Mouse (Mus musculus) megakaryocyte progenitor cell, adult 5-6 weeks (primary cell): ENCODE results near the gene Golga2. TPM values are rescaled to one million over a fixed set of nuclear protein-coding genes. Genes with fewer than 3 reads are reported as not detected.

Experiments used
- ATAC-seq: replicated peaks from 2 replicates; pipeline ENCODE4 v1.8.0; 2016; ENCODE audit warnings: mild to moderate bottlenecking, moderate TSS enrichment, inconsistent platforms; ENCODE audit not compliant: poor library complexity
- total RNA-seq, 2 experiments: library from RNA; stranded (forward) in 1 of 2; stranded (reverse) in 1 of 2; fragments of 157-497, 149-512 nt in 1 of 2; fragments of 200-1000 nt in 1 of 2; gene quantifications; 2 replicates each; pipeline versions ENCODE4 v1.2.3 to v1.2.4; 2015 to 2017

The Golga2 gene
- total RNA-seq, 2 experiments from 2014 or later = 17.3 to 50.7 TPM

DNA sequence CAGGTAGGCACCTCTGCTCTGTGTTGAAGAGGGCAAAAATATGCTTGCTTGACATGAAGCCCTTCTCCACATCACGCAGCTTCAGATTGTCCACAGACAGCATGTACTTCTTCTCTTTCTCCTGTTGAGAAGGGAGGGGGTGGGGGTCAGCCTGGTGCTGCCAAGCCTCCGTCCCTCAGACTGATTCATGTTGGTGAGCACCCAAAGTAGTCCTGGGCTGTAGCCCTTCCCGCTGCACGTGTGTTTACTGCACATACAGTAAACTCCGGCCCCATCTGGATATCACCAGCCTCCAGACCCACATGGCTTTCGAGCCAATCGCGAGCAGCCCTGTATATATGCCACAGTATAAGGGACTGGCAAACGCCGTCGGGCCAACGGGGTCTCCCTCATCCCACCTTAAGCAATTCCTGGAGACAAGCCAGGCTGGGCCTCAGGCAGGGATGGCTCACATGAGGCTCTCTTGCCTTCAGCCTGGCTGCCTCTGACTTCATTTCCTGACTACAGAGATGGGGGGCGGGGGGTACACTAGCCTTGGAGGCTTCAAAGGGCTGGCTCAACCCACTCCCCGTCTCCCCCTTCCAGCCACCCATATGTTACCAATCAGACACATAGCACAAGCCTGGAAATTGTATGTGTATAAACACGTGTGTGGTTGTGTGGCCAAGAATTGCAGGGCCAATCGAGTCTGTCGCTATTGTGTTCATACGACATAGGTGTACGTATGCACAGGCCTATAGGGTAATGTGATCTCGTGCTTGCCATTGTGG lies 29.9 kb downstream of the Golga2 start:
- ATAC-seq = no peak

- ATAC-seq = peak; percentile 68
Observed at GRCm38 (mm10) chr2:32317791-32318417, 30.7 kb downstream of the Golga2 start.

- no peak for ATAC-seq
Observed at GRCm38 (mm10) chr2:32318709-32319585, 31.8 kb downstream of the Golga2 start.

DNA sequence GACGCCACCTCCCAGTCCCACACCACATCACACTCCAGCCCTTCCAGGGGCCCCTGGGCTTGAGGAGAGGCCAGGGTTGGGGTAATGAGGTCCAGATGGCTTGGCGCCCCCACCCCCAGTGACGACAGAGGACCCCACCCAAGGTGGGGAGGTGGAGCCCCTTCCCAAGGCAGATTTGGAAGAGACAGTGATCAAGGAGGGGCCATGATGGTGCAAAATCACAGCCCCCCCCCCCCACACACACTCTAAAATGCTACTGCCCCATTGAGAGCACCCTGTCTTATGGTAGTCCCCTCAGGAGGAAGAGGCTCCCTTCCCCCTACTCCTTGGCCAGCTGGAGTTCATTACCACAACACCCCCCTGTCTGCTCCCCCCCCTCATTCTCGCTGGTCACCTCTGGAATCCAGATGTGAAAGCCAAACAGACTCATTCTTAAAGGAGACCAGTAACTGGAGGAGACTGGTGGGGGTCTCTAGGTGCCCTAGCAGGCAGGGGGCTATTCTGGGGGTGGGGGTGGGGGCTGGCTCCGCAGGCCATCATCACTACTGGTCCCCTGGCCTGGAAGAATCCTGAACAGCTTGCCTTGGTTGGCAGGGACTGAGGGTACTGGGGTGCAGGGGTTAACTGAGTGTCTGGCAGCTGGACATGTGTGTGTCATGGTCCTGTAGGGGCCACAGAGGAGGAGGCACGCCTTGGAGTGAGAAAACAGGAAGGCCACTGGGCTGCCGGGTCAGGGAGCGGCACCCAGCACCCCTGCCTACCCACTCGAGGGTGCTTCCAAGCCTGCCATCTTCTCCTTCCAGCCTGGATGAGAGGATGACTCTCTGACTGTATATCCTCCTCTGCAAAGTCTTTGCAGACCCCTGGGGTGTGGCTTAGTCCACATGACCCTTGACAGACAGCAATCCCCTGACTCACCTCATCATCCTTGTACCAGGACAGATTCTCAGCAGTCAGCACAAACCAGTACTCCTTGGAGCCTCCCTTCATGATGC lies 32.7 kb downstream of the Golga2 start:
- ATAC-seq = no peak

DNA sequence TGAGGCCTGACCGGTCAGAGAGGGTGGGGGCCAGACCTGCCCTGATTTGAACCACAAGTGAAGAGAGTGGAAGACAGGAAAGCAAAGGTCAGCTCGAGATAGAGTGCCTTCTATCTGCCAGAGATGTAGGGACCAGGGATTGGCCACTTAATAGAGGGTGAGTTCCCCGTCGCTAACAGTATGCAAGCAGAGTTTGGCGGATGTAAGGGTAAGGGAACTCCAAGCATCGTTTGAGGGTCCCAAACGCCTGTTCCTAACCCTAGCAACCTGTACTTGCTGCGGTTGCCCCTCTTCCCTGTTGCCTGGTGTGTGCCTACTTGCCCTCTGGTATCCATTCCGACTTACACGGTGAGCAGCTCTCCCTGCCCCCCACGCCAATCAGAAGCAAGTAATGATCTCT lies 33.5 kb downstream of the Golga2 start:
- no peak for ATAC-seq

- ATAC-seq = no peak
Observed at GRCm38 (mm10) chr2:32321591-32322298, 34.6 kb downstream of the Golga2 start.

DNA sequence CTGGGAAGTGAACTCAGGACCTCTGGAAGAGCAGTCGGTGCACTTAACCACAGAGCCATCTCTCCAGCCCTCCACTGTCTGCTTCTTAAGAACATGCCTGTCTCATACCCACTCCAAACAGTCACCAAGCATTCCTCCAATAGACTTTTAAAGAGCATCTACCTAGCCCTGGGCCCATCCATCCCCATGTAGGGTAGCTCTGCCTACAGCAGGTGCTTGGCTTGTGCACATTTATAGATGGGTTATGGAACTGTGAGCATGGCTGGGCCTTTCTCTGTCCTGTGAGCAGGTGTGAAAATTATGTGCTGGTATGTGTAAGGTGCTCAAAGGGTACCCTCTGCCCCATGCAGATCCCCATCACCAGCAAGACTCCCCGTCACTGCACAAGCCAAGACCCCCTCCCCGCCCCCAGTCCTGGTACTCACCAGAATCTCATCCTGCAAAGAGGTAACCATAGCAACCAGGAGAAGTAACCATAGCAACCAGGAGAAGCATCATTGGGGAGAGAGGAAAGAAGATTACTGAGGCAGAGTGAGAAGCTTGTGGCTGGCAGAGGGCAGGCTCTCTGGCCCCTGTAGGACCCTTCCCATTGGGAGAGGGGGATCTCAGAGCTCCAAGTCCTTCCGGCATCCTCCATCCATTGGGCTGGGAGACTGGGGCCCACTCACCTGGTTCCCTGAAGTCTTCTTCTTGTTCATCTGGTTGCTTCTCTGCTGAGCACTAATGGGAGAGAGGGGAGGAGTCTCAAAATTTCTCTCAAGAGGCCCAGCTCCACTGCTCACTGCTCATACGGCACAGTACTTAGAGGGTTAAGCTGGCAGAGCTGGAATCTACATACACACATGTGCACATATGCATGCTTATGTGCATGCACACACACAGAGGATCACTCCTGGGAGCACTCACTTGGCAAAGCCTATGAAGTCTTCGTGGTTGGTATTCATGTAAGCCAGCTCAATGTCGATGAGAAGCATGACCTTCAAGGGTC lies 35.9 kb downstream of the Golga2 start:
- ATAC-seq = no peak

GRCm38 (mm10) chr2:32324322-32324721 lies 37.1 kb downstream of the Golga2 start:
- ATAC-seq = no peak

DNA sequence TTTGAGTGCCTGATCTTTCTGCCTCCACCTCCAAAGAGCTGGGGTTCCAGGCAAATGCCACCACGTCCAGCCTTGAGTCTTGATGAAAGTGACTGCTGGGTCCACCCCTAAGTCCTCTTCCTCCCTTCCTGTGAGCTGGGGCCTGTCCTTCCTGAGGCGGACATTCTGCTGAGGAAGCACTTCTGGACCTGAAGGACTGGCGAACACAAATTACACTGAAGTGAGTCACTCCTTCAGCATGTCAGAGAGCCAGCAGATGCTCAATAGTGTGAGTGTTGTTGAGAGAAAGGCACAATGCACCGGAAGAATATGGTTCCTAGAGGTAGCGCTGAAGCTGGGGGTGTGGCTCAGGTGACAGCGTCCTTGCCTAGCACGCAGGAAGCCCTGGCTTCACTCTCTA lies 38.2 kb downstream of the Golga2 start:
- no peak for ATAC-seq

DNA sequence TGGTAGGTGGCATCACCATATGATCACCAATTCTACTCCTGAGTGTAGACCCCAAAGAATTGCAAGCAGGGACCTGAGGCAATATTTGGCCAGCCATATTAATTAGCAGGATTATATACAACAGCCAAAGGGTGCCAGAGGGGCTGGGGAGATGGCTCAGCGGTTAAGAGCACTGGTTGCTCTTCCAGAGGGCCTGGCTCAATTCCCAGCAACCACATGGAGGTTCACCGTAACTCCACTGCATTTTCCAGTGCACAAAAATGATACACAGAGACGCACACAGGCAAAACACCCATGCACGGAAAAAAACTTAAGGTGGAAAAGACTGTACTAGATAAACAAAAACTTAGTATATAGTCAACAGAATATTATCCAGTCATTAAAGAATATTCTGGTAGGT lies 40.0 kb downstream of the Golga2 start:
- ATAC-seq = no peak

GRCm38 (mm10) chr2:32328911-32329460 lies 41.8 kb downstream of the Golga2 start:
- ATAC-seq = no peak

DNA sequence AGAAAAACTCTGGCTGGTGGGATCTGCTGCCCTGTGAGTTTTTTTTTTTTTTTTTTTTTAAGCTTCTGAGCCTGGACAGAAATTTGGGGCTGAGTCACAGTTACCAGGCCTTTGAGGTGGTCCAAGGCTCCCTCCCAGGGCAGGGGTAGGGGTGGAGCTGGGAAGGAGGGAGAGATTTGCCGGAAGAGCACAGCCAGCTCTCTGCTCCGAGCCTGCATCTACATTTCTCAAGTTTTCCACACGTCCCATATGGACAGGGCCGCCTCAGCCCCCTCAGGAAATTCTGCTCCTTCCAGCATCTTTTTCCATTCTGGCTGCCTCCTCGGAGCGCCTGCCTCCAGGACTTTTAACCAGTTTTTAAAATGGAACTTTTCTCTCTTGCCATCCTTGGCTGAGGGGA lies 42.3 kb downstream of the Golga2 start:
- ATAC-seq = no peak

DNA sequence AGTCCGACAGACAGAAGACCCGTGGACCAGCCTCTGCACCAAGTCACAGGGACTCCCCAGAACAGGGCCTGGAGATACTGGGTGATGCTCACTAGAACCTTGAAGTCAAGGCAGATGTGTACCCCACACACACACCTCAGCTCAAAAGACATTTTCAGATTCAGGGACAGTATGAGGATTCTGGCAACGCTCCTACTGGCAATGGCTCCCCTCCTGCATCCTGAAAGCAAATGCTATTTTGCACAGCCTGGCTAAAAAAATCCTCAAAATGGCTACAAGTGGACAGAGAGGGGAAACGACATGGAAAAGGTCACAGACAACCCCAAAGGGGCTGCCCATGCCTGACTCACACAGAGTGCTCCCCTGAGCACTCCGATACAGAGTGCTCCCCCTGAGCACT lies 45.0 kb downstream of the Golga2 start:
- no peak for ATAC-seq

GRCm38 (mm10) chr2:32335888-32336287 lies 48.7 kb downstream of the Golga2 start:
- no peak for ATAC-seq

GRCm38 (mm10) chr2:32339912-32340642 lies 52.9 kb downstream of the Golga2 start:
- ATAC-seq = 0 out of 2 replicates have a peak, but pooled peaks have one; percentile 31

DNA sequence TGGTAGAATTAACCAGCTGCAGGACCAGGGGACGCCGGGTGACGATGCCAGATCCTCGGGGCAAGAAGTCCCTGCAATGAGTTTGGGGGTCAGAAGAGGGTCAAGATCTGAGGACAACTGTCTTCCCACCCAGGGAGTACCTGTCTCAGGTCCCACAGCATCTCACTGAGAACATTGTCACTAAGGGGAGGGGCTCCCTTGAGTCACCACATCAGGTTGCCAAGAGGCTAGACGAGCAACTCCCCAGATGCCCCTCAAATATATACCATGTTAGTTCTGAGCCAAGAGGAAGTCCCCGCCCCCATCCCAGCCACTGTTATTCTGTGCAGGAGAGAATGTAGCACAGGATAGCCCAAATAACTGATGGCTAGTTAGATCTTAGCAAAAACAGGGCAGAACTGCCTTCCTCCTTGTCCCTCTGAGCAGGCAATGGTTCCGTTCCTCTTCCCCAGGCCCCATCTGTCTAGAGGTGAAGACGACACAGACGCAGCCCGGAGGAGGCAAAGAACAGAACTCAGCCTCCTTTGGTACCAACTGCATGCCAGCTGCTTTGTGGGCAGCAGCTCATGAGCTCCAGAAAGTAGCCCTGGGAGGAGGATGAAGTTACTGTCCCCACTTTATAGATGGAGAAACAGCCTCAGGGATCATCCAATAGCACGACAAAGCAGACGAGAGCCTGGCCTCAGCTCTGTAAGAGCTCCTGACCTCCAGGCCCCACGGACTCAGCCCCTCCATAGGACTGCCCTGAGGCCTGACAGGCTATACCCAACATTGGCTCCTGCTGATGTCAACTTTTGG lies 53.9 kb downstream of the Golga2 start:
- ATAC-seq = no peak

GRCm38 (mm10) chr2:32341634-32341939 lies 54.4 kb downstream of the Golga2 start:
- no peak for ATAC-seq
